Mouse (Mus musculus) cortical plate, adult 2 months (tissue): ENCODE measurements at regions not wholly inside any gene's neighbourhood (a gene's known extent, or its start where the extent isn't known, plus 50 kb on each side); places are given as distances from the start of the nearest gene placed in this dataset.

Source experiments
- CTCF ChIP-seq: fragments of 200-500 bp; IDR thresholded peaks from 2 replicates; pipeline ENCODE4 v1.5.1; 2011; ENCODE audit warnings: mild to moderate bottlenecking, control low read depth, low read length; ENCODE audit not compliant: insufficient read depth; ENCODE audit errors: extremely low read depth
- POLR2A ChIP-seq: fragments of 200-500 bp; IDR thresholded peaks from 2 replicates; pipeline ENCODE4 v1.6.1; 2011; ENCODE audit warnings: mild to moderate bottlenecking, low read length, control low read depth; ENCODE audit not compliant: insufficient read depth; ENCODE audit errors: extremely low read depth

- TF ChIP-seq CTCF (no peak), POLR2A (no peak)
Measured at GRCm38 (mm10) chr8:86125244-86125643, 284.5 kb downstream of the Phkb start.
